Mouse (Mus musculus) heart, postnatal 10 days (tissue): Measurements from ENCODE around the gene Islr. TPM values are rescaled to one million over a fixed set of nuclear protein-coding genes. Genes with fewer than 3 reads are reported as not detected.

Experiments
- DNase-seq, 2 experiments: peaks; one replicate each; pipeline ENCODE4 v3.0.0; 2021
- intact Hi-C: fragments of 180-260 bp; cut with DNase I; formaldehyde crosslinking; loops from one replicate; pipeline ENCODE4 v1.15.1; 2025
- total RNA-seq, 2 experiments: library from RNA; stranded (reverse); gene quantifications; 2 replicates each; pipeline ENCODE4 v1.2.3; 2021

The Islr gene
- total RNA-seq, 2 experiments from 2014 or later = 52.4 to 54.4 TPM

DNA sequence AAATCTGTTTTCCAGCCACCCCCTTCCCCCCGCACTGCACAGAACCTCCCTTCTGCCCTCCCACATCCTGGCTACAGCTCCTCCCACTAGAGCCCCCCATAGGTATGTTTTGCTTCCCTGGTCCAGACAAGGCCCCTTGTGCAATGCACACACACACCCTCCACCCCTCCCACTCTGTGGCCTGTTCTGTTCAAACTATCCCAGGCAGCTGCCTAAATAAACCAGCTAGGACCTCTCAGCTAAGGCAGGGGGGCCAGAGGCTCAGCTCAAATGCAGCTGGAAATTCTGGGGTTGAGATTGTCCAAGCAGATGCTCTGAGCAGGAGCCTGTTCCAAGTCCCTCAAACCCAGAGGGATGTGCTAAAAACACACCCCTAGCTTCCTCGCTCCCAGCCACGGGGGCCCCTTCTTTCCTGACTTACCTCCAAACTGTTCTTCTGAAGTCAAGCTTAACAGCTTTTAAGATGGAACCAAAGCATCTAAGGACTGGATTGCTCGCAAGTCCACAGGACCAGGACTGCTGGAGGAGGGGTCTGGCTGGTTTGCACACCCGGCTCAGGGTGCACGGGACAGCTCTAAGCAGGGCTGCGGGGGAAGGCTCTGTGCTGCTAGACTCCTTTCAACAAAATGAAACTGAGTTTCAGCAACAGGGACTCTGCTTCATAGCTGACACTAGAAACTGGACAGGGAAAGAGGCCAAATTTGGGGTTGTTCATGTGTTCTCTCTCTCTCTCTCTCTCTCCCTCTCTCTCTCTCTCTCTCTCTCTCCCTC lies 45.4 kb downstream of the Islr start:
- DNase-seq = peak; percentile 74 to 76
- intact Hi-C loops = no loop called here

DNA sequence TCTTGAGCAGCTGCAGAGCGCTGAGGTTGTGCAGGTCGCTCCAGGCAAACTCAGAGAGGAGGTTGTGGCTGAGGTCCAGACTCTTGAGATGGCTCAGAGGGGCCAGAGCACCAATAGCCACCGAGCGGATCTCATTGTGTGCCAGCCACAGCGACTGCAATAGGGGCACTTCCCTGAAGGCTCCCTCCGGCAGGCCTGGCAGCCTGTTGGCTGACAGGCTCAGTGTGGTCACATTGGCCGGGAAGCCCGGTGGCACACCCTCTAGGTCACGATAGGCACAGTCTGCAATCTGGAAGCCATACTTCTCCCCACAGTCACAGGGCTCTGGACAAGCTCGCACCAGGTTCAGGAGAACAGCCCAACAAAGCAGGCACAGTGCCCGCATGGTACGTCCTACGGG lies 46.3 kb downstream of the Islr start:
- DNase-seq = peak in 1 of 2 experiments; percentile 24
- intact Hi-C loops = no loop called here

DNA sequence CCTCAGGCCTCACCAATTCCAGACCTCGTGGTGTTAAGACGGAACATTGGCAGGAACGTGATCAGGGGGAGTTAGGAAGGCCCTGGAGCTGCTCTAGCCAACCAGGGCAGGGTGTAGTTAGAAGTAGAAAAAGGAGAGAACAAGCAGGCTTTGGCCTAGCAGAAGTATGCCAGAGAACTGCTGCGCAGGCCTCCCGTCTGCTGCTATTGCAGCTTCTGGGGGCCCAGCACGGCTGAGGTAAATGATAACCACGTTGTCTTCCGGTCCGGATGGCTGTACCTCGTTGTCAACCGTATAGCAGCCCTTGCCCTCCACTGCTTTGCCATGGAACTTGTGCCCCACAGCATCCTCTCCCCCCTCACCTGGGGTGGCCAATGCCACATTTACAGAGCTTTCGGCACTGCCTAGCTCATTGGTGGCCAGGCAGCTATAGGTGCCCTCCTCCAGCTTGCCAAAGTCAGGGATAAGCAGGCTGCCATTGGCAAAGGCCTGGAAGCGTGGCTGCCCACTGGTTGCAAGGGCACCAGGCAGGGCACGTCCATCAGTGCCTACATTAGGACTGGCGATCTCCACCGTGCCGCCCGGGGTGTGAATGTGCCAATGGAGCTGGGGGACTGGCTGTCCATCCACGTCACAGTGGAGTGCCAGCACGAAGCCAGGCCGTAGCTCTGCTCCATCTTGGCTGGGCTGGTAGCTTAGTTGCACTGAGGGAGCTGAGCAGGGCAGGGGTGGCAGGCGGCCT lies 47.1 kb downstream of the Islr start:
- DNase-seq = no peak
- intact Hi-C loops = no loop called here

DNA sequence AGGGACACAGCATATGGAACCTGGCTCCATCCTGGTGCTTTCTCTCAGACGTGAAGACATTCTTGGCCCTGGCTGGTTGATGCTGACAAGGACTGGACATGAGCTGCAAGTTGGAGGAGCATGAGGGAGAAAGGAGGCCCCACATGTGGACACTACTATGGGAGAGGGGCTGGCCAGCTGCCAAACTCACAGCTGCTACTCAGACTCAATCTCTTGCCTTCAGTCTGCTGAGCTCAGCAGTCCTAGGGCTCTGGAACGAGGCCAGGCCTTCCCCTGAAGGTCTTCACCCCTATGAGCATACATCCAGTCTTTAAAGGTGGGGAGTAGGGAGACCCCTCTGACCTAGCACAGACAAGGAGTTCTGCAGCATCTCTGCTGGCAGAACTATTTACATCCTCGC lies 48.7 kb downstream of the Islr start:
- intact Hi-C loops = no loop called here
- DNase-seq = peak; percentile 75 to 77

DNA sequence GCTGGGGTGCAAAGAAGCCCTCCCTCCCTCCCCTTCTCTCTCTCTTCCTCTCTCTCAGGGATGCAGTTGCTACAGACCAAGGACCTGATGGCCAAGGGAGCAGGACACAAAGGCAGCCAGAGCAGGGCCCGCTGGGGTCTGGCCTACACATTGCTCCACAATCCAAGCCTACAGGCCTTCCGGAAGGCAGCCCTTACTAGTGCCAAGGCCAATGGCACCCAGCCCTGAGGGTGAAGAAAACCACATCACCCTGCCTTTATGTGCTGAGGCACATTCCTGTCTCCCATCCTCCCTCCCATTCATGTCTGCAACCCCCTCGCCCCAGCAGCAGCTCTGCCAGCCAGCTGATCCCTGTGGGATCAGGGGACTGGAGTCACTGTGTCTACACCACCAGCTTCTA lies 51.0 kb downstream of the Islr start:
- intact Hi-C loops = no loop called here

DNA sequence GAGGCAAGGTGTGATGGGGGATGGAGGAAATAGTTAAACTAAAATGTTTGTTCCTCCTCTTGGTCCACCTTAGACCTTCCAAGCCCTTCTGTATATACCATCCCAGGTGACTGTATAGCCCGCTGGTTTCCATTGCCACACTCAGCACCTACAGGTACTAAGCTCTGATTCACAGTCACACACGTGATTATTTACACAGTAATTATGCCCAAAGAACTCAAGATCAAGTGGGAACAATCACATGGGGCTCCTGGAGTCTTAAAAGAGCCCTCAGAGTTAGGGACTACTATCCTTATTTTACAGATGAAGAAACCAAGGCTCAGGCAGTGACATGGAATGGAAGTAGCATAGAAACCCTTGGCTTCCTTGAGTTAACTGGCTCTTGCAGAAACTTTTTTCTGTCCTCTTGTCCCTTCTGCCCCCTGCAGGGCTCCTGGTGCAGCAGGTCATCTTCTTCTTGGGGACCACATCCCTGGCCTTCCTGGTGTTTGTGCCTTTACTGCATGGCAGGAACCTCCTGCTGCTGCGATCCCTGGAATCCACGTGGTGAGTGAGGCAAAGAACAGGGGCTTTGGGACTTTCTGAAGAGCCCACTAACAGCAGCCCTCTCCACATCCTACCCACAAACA lies 53.3 kb downstream of the Islr start:
- intact Hi-C loops = loop anchor here (2.0 kb wide), 1 partner anchor 112 kb away; no protein-coding TSS in a partner anchor
- DNase-seq = no peak

More for the DNA sequence above, 51.0 kb downstream of the Islr start:
- peak in 1 of 2 experiments; percentile 34 for DNase-seq

DNA sequence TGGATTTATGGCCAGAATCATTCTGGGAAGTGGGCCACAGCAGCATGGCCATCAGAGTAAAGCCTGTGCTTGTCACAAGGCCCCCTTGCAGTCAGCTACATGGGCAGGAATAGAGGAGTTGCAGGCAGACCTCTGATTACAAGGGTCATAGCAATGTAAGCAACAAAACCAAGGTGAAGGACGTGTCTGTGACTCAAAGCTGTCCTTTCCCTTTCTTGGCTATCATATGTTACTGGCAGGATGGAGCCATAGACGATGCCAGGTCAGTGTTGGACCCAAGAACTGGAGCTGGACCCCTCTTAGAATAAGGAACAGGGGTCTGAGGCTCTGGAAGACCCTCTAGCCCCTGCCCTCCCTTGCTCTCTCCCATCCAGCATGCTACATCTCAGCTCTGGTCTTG lies 55.3 kb downstream of the Islr start:
- intact Hi-C loops = no loop called here
- DNase-seq = no peak

DNA sequence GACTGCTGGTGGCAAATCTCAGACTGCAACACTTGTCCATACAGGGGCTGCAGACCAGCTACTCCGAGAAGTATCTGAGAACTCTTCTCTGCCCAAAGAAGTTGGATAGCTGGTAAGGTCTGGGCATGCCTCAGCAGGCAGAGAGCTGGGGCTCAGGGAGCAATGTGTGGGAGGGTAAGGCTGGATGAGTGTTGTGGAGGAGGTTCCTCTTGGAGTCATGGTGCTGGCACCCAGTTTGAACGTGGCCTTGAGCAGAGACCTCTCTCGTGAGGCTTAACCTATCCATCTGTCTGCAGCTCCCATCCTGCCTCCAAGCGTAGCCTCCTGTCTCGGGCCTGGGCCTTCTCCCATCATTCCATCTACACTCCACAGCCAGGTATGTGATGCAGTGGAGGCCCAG lies 58.7 kb downstream of the Islr start:
- intact Hi-C loops = no loop called here
- DNase-seq = no peak

DNA sequence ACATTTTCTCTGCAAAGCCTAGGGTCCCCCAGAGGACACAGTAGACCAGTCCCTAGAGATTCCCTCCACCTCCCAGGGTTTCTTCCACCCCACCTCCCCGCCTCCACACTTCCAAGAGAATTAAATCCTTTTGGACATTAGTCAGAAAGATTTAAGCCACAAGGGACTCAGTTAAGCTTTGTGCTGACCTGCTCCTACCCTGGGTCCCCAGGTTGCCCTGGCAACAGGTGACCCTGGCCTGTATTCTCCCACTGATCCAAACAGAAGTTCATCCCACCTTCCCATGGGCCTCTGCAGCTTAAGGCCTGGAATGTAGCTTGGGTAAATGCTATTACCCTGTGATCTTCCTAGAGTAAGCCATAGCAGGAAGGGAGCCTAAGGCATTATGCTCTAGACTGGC lies 59.4 kb downstream of the Islr start:
- no peak for DNase-seq
- intact Hi-C loops = no loop called here

DNA sequence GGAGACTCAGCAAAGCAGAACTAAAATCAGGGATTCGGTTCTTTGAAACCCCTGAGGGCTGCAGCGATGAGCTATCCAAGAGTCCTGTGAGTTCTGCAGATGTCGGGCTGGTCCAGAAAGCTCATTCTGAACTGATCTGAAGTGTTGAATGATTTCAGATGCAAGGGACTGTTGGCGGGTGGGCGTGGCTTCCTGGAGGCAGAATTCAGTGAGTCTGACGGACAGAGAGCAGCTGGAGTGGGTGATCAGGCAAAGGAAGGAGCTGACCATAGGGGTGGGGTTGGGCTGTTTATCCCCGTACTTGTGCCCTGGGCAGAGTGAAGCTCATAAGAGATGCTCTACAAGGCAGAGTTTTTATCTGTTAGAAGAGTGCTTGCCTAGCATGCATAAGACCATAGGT lies 60.7 kb downstream of the Islr start:
- intact Hi-C loops = no loop called here
- peak; percentile 42 to 58 for DNase-seq

DNA sequence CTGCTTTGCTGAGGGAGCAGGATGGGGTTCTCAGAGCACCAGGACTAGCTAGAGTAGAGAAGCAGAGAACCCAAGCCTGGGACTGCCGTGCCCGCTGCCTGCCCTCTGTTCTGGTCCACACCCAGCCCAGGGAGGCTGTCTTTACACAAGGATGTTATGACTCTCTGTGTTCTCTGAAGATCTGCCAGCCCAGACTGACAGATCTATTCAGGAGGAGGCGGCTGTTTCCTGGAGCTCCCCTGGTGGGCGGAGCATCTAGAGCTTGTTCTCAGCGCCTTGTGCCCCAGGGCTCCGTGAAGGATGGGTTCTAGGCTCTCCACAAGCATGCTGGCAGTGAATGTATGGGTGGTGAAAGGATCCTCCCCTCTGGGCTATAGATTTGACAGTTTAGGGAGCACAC lies 64.2 kb downstream of the Islr start:
- intact Hi-C loops = no loop called here
- peak; percentile 27 to 44 for DNase-seq

DNA sequence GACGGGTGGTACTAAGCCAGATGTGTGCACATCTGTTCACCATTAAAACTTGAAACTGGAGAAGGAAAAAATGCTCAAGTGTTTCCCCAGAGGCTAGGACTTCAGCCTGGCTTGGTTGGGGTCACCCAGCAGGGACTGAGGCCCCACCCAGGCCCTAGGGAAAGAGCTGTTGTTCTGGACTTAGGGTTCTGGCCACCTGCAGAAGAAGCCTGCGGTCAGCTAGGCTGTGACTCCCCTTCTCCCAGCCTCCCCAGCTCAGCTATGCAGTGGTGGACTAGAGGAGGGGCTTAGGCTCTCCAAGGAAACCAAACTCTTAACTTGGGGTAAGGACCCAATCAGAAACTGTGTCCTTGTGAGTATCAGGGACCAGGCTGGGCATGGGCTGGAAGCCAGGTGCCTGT lies 68.2 kb downstream of the Islr start:
- intact Hi-C loops = no loop called here

DNA sequence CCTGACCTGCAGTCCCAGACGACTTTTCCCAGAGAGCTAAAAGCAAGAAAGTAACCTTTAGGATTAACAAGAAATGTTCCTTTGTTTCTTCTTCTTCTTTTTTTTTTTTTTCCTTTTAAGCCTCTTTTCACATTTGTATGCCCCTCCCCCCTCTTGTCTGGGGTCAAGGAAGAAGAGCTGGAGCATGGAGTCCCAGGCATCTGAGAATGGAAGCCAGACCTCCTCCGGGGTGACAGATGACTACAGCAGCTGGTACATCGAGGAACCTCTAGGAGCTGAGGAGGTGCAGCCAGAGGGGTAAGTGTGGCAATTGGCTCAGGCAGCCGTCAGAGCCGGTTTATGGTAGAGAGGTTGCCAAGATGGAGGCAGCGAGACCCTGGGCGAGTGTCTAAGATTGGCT lies 69.2 kb downstream of the Islr start:
- intact Hi-C loops = no loop called here
- no peak for DNase-seq

More for the DNA sequence above, 68.2 kb downstream of the Islr start:
- DNase-seq = no peak

DNA sequence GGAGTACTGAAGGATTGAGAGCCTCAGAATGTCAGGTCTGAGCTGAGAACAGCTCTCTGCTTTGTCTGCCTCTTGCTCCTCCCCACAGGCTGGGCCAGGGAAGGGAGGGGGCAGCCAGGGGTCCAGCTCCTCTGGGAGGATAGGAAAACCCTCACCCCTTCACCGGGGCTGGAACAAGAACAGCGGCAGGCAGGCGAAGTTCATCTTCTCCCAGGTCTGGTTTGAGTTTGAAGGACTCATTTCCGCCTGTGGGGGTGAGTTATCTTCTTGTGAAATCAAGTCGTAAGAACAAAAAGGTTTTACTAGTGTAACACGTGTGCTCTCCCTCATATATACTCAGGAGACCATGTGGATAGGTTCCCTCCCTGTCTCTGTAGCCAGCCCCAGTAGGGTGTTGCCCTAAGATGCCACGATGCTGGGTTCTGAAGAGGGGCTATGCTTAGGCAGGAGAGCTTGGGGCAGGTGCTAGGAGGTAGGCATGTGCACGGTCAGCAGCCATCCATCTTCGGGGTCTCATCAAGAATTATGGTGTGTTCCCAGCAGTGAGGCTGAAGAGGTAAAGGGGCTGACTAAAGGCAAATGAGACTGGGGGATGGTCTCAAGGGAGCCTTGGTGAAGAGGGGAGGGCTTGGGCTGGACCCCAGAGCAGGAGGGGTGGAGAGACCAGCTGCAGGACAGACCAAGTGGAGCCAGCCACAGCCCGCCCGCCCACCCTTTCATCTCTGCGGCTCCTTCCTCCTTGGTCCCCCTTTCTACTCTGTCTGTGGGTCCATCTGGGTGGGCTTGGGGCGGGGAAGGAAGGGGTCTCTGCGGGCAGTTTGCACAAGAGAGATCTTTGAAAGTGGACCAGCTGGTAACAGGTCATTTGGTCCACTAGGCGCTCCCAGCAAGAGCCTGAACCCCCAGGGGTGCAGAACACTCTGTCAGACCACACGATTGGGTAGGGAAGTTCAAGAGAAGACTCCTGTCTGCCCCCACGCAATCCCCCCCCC lies 69.9 kb downstream of the Islr start:
- intact Hi-C loops = no loop called here
- DNase-seq = no peak

DNA sequence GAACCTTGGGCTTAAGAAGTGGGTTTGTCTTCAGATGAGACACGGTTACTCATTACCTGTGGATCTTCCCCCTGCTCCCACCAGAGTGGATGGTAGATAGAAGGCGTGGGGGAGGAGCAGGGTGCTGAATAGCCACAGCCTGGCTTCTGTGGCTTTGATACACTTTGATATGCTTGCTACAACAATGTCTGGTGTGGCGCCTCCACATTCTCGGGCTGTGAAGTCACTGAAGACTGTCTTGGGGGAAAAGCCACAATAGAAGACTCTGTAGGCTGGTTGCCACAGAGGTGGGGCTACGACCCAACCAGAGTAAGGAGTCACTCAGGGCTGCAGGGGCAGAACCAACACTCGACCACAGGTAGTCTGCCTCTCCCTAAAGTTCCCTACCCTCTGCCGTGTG lies 72.4 kb downstream of the Islr start:
- DNase-seq = no peak
- intact Hi-C loops = no loop called here

DNA sequence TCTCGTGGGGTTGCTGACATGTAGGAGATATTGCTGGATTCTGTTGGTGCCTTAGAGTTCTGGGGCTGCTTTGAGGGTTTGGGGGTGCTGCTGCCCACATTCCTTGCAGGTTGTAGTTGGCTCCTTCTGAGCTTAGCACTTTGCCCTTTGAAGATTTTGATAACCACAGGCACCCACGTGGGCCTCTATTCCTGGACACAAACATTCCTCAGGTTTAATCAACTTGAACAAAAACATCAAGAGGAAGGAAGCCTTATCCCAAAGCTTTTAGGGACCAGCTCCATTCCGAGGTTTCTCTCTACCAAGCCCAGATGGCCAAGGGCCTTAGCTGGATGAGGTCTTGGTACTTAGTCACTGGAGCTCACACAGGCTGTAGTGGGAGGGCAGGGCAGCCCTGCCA lies 73.2 kb downstream of the Islr start:
- no peak for DNase-seq
- intact Hi-C loops = no loop called here

DNA sequence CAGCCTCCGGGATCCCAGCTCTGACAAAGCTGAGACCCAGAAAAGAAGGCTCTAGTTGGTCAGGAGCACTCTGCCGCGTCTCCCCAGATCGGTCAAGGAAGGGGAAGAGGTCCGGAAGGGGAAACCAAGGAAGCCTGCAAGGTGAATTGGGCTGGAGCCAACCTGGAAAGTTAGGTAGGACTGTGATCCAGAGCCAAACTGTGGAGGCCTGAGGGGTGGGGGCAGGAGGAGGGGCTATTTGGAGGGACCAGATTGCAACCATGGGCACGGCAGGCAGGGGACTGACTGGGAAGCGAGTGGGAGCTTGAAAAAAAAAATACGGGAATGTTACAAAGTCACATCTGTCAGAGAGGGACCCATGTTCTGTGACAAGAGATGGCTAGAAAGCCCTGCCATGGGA lies 74.6 kb downstream of the Islr start:
- intact Hi-C loops = no loop called here
- no peak for DNase-seq

DNA sequence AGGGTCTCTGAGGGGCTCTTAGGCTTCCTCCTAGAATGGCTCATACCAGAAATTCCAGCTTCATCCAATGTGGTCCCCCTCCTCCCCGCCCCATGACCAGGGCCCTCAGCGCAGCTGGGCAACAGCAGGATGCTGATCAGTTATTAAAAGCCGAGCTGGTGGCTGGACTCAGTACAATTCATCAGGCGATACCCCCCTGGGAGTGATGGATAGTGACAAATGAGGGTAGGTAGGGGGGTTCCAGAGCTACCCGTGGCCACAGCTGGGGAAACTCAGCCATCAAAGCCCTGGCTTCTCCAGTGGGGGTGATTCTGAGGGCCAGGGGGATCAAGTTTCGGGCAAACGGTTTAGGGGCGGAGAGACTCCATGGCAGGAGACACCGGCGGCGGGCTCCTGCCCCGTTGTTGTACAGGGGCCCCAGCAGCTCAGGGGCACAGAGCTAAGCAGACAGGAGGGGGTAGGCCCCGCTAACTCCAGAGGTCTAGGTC lies 75.1 kb downstream of the Islr start:
- DNase-seq = no peak

DNA sequence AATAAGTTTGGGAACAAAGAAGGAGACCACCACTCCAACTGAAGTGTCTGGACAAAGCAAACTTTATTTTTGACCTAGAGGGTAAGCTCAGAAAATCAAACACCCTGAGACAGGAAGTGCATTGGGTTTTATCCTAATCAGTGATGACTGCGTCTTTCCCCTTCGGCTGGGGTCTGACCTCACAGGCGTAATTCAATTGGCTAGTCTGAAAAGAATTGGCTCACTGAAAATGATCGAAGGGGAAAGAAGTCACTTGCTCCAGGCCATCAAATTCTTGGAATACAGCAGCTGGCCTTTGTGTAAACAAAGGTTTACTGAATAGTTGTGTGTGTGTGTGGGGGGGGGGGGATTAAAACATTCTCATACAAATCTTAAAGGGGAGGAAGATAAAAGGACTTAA lies 78.3 kb downstream of the Islr start:
- intact Hi-C loops = no loop called here
- DNase-seq = no peak

More for the DNA sequence above, 75.1 kb downstream of the Islr start:
- intact Hi-C loops = no loop called here

DNA sequence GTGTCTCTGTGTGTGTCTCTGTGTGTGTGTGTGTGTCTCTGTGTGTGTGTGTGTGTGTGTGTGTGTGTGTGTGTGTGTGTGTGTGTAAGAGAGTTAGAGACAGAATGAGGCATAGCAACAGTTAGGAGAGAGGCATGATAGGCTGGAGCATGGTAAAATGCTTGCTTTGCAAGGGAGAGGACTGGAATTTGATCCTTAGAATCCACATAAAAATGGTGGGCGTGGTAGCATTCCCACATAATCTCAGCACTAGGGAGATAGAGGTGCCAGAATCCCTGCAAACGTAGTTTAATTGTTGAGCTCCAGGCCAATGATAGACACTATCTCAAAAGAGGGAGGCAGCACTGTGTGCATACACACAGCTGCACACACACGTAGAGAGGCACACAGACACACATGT lies 79.0 kb downstream of the Islr start:
- no peak for DNase-seq
- intact Hi-C loops = no loop called here
